Mouse (Mus musculus): ENCODE measurements around the gene Abcc1.

GRCm38 (mm10) chr16:14319681-14320080 lies 41.7 kb upstream of the Abcc1 start:
- TF ChIP-seq POLR2A (IDR thresholded peaks at IDR 0.05; ENCODE audit: borderline replicate concordance, low read depth, low read length) (no peak), CTCF (IDR thresholded peaks at IDR 0.05; ENCODE audit: low read depth, low read length) (no peak)

Measured in bone marrow macrophage, adult 2 months (primary cell).